Mouse (Mus musculus): ENCODE results near the gene Ndufs1.
"Not testable (repeated sequence)": the region's sequence is repeated elsewhere in the genome, so short reads cannot be mapped to it uniquely, and the experiment has no call there.

Gene Ndufs1

GRCm38 (mm10) chr1:63176604-63177421 is at the start of gene Ndufs1, which contains the start of gene Eef1b2:
Ndufs1 (minus strand) TSS chr1:63176833.
Eef1b2 (plus strand) TSS chr1:63176825.
- DNase-seq = peak; percentile 98

- no peak for DNase-seq
These were observed 49.3 kb upstream of the Ndufs1 start for GRCm38 (mm10) chr1:63225890-63226289.

GRCm38 (mm10) chr1:63225009-63225408 is 48.4 kb upstream of the Ndufs1 start:
- DNase-seq = no peak

GRCm38 (mm10) chr1:63219277-63219676 is 42.6 kb upstream of the Ndufs1 start:
- no peak for DNase-seq

- DNase-seq = no peak
These were observed 38.0 kb upstream of the Ndufs1 start for GRCm38 (mm10) chr1:63214631-63215030.

GRCm38 (mm10) chr1:63214271-63214558 is 37.6 kb upstream of the Ndufs1 start, which contains the start of gene Gpr1:
Gpr1 (minus strand) TSS chr1:63214543.
- no peak for DNase-seq

GRCm38 (mm10) chr1:63213478-63214270 is 37.0 kb upstream of the Ndufs1 start:
- no peak for DNase-seq

GRCm38 (mm10) chr1:63209861-63210529 is 33.4 kb upstream of the Ndufs1 start:
- DNase-seq = no peak

- DNase-seq = no peak
These were observed 31.0 kb upstream of the Ndufs1 start for GRCm38 (mm10) chr1:63207607-63208006.

GRCm38 (mm10) chr1:63204660-63205394 is 28.2 kb upstream of the Ndufs1 start:
- no peak for DNase-seq

- no peak for DNase-seq
These were observed 27.5 kb upstream of the Ndufs1 start for GRCm38 (mm10) chr1:63203950-63204659.

- DNase-seq = no peak
These were observed 26.8 kb upstream of the Ndufs1 start for GRCm38 (mm10) chr1:63203471-63203870.

GRCm38 (mm10) chr1:63201672-63202071 is 25.0 kb upstream of the Ndufs1 start:
- DNase-seq = no peak

- DNase-seq = no peak
These were observed 23.7 kb upstream of the Ndufs1 start for GRCm38 (mm10) chr1:63200322-63200721.

GRCm38 (mm10) chr1:63199387-63199786 is 22.8 kb upstream of the Ndufs1 start:
- DNase-seq = no peak

- DNase-seq = no peak
These were observed 19.3 kb upstream of the Ndufs1 start for GRCm38 (mm10) chr1:63195848-63196512.

- no peak for DNase-seq
These were observed 15.9 kb upstream of the Ndufs1 start for GRCm38 (mm10) chr1:63192306-63193065.

GRCm38 (mm10) chr1:63190851-63191250 is 14.2 kb upstream of the Ndufs1 start:
- no peak for DNase-seq

- no peak for DNase-seq
These were observed 11.9 kb upstream of the Ndufs1 start for GRCm38 (mm10) chr1:63188536-63188935.

GRCm38 (mm10) chr1:63185430-63185829 is 8.8 kb upstream of the Ndufs1 start:
- DNase-seq = not testable (repeated sequence)

Data from cerebellum, adult 11-12 months (tissue).